In genomic region chr13:92703241-92704027, GRCm38 (mm10) we compare ENCODE assay signal across 8 mouse cellular contexts.
DNase-seq lines count a peak whose midpoint lies in the region; ATAC-seq lines count a peak whose summit lies in the region.

No protein-coding gene starts in this region.

- H3K4me1 ChIP-seq in liver, embryonic 11.5 days (replicated peaks; ENCODE audit: control insufficient read depth, insufficient read depth, low read length): no peaks in the 10 kb centered on the region; the same call in 1 of the 2 replicates
- 0 out of 2 replicates have a peak, but pooled peaks cover 6% of the 10 kb centered on the region for H3K4me1 ChIP-seq in liver, embryonic 12.5 days
- no peaks in the 10 kb centered on the region for H3K4me1 ChIP-seq in embryonic facial prominence, embryonic 11.5 days (ENCODE audit: control insufficient read depth, insufficient read depth, low read length)
- H3K4me1 ChIP-seq in neural tube, embryonic 12.5 days: peaks cover 22% of the 10 kb centered on the region

- no peak overlapping the region for H3K27ac ChIP-seq in liver, embryonic 11.5 days (ENCODE audit: low read depth, low read length)
- H3K27ac ChIP-seq in liver, embryonic 12.5 days: no peak overlapping the region
- no peak overlapping the region for H3K27ac ChIP-seq in embryonic facial prominence, embryonic 11.5 days (replicated peaks; ENCODE audit: low read depth, low read length)
- peak overlapping the region; percentile 62 for H3K27ac ChIP-seq in neural tube, embryonic 12.5 days

- peak; percentile 24 for DNase-seq in liver, embryonic 11.5 days (ENCODE audit: low spot score)
- DNase-seq in embryonic facial prominence, embryonic 11.5 days (ENCODE audit: low spot score): no peak
- DNase-seq in heart, postnatal 14 days: peak; percentile 45 to 56
- peak; percentile 67 to 72 for DNase-seq in left cerebral cortex, postnatal 10 days (ENCODE audit: extremely low spot score in 1 of 2, low spot score in 2 of 2)
- DNase-seq in thymus, postnatal 25 days: peak; percentile 74
- DNase-seq in yolk sac, embryonic 10.5 days (ENCODE audit: low spot score): no peak

- H3K4me3 ChIP-seq in liver, embryonic 11.5 days (ENCODE audit: low read depth, low read length): no peak overlapping the region
- H3K4me3 ChIP-seq in liver, embryonic 12.5 days: no peak overlapping the region
- no peak overlapping the region for H3K4me3 ChIP-seq in embryonic facial prominence, embryonic 11.5 days (ENCODE audit: low read depth, low read length)
- no peak overlapping the region for H3K4me3 ChIP-seq in neural tube, embryonic 12.5 days

- no peaks in the 10 kb centered on the region for H3K9me3 ChIP-seq in liver, embryonic 11.5 days (ENCODE audit: control insufficient read depth, low read length)
- H3K9me3 ChIP-seq in liver, embryonic 12.5 days (replicated peaks): no peaks in the 10 kb centered on the region
- H3K9me3 ChIP-seq in embryonic facial prominence, embryonic 11.5 days (replicated peaks; ENCODE audit: control insufficient read depth, low read length): no peaks in the 10 kb centered on the region
- no peaks in the 10 kb centered on the region for H3K9me3 ChIP-seq in neural tube, embryonic 12.5 days

- H3K36me3 ChIP-seq in liver, embryonic 11.5 days (ENCODE audit: control insufficient read depth, insufficient read depth, low read length): peaks cover 13% of the 10 kb centered on the region; the same call in 1 of the 2 replicates
- peaks cover 98% of the 10 kb centered on the region for H3K36me3 ChIP-seq in liver, embryonic 12.5 days
- no peaks in the 10 kb centered on the region for H3K36me3 ChIP-seq in embryonic facial prominence, embryonic 11.5 days (replicated peaks; ENCODE audit: control insufficient read depth, insufficient read depth, low read depth, low read length)
- H3K36me3 ChIP-seq in neural tube, embryonic 12.5 days: peaks cover 31% of the 10 kb centered on the region

- intact Hi-C loops in heart, postnatal 14 days (cut with DNase I): loop anchor here (5.0 kb wide), 1 partner anchor 91 kb away; the partner anchor contains the start of gene Serinc5
- intact Hi-C loops in left cerebral cortex, postnatal 10 days (cut with DNase I): no loop called here

- H3K4me2 ChIP-seq in liver, embryonic 11.5 days: no peak overlapping the region
- no peak overlapping the region for H3K4me2 ChIP-seq in liver, embryonic 12.5 days
- H3K4me2 ChIP-seq in embryonic facial prominence, embryonic 11.5 days (ENCODE audit: low read depth, low read length): no peak overlapping the region
- no peak overlapping the region for H3K4me2 ChIP-seq in neural tube, embryonic 12.5 days (replicated peaks)

- 83% methylated on average over 8 of the region's 8 CpGs for WGBS in liver, embryonic 11.5 days
- WGBS in liver, embryonic 12.5 days (ENCODE audit: insufficient replicate concordance): 80% methylated on average over 8 of the region's 8 CpGs
- WGBS in embryonic facial prominence, embryonic 11.5 days: 47% methylated on average over 8 of the region's 8 CpGs
- 26% methylated on average over 8 of the region's 8 CpGs for WGBS in neural tube, embryonic 12.5 days

- no peaks in the 10 kb centered on the region for H3K27me3 ChIP-seq in liver, embryonic 11.5 days (replicated peaks; ENCODE audit: control insufficient read depth, insufficient read depth, low read length)
- no peaks in the 10 kb centered on the region for H3K27me3 ChIP-seq in liver, embryonic 12.5 days (replicated peaks)
- no peaks in the 10 kb centered on the region for H3K27me3 ChIP-seq in embryonic facial prominence, embryonic 11.5 days (ENCODE audit: control insufficient read depth, insufficient read depth, low read length)
- no peaks in the 10 kb centered on the region for H3K27me3 ChIP-seq in neural tube, embryonic 12.5 days (replicated peaks)

- ATAC-seq in liver, embryonic 11.5 days (replicated peaks; ENCODE audit: low FRiP score): no peak
- no peak for ATAC-seq in liver, embryonic 12.5 days
- ATAC-seq in embryonic facial prominence, embryonic 11.5 days (replicated peaks; ENCODE audit: insufficient number of reproducible peaks, low FRiP score, low TSS enrichment, low read depth): 0 out of 2 replicates have a peak, but pooled peaks have one; percentile 40
- peak; percentile 90 for ATAC-seq in neural tube, embryonic 12.5 days (ENCODE audit: low FRiP score, low read depth)

- no peak overlapping the region for H3K9ac ChIP-seq in liver, embryonic 11.5 days (ENCODE audit: low read depth, low read length)
- H3K9ac ChIP-seq in liver, embryonic 12.5 days: no peak overlapping the region
- H3K9ac ChIP-seq in embryonic facial prominence, embryonic 11.5 days (replicated peaks; ENCODE audit: low read length): no peak overlapping the region
- H3K9ac ChIP-seq in neural tube, embryonic 12.5 days: no peak overlapping the region

Comparison
In these comparisons a context has a peak if more than half of its experiments do, and no peak if none do; other contexts are left out.
1. ATAC-seq: peak in embryonic facial prominence, embryonic 11.5 days (single experiment) and neural tube, embryonic 12.5 days (single experiment); none in liver, embryonic 11.5 days (single experiment) and liver, embryonic 12.5 days (single experiment).
2. DNase-seq: peak in liver, embryonic 11.5 days (single experiment), heart, postnatal 14 days (2 of 2), left cerebral cortex, postnatal 10 days (2 of 2) and thymus, postnatal 25 days (single experiment); none in embryonic facial prominence, embryonic 11.5 days (single experiment) and yolk sac, embryonic 10.5 days (single experiment).